12 mouse cellular contexts compared by ENCODE assay signal in the genomic region with DNA sequence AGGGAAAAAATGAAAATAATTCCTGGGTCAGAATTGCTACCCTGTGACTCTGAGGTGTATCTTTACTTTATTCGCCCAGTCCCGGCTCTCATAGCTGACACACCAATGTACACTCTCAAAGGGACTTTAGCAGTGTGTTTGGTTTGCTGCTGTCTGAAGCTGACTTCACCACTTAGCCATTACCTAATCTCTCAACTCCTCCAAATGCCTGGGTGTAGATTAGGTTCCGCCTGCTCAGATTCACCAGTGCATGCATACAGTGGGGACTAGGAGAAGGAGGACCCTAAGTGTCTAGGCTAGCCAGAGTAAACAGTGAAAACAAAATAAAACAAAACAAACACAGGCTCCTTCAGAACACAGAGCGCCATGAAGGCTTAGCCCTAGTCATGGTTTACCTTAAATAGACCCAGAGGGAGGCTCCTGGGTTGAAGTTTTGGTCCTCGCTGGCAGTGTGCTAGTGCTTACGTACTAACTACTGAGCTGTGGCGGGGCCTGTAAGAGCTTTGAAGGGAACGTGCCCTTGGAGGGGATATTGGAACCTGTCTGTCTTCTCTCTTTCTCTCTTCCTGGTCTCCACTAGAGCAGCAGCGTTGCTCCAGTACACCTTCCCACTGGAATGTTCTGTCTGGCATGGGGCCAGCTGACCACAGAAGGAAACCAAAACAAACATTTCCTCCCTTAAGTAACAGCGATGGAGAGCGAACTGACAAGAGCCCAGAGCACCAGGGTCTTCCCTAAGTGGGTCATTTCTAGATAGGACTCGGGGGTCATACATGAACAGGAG. TPM values are rescaled to one million over a fixed set of nuclear protein-coding genes. Genes with fewer than 3 reads are reported as not detected.
DNase-seq lines count a peak whose midpoint lies in the region; ATAC-seq and TF ChIP-seq lines count a peak whose summit lies in the region.
"Had no signal": no experiment of that assay in that cellular context is flagged by ENCODE, and none has a peak within 500 bp of the region (broad histone marks: within the 10 kb centered on the region; RNA-seq: fewer than 3 reads in every experiment).

No protein-coding gene starts in this region.

- H3K9ac ChIP-seq in heart, postnatal 0 days (replicated peaks; ENCODE audit: low read depth, low read length): no peak overlapping the region
- H3K9ac ChIP-seq in stomach, postnatal 0 days (ENCODE audit: low read length): no peak overlapping the region
- H3K9ac ChIP-seq: liver, embryonic 13.5 days had no signal

- peak; percentile 57 for DNase-seq in testis, postnatal 10 days (ENCODE audit: low spot score)
- no peak for DNase-seq in testis, postnatal 14 days (ENCODE audit: low spot score)
- DNase-seq in heart, postnatal 0 days (ENCODE audit: low spot score): peak; percentile 21
- DNase-seq in large intestine, adult 2 months (ENCODE audit: low read depth, low spot score): peak; percentile 47
- DNase-seq in stomach, postnatal 0 days (ENCODE audit: low spot score): peak; percentile 76
- no peak for DNase-seq in left cerebral cortex, adult 2 months (ENCODE audit: extremely low spot score in 1 of 2, low spot score in 2 of 2)
- no peak for DNase-seq in natural killer cell, adult 2 months (ENCODE audit: low spot score in 2 of 2)
- no peak for DNase-seq in neural tube, embryonic 10.5 days (ENCODE audit: extremely low spot score, low spot score)
- DNase-seq: layer of hippocampus, adult 9-11 months; liver, embryonic 13.5 days; right cerebral cortex, postnatal 25 days; thymus, postnatal 4 days had no signal

- H3K4me3 ChIP-seq in heart, postnatal 0 days (ENCODE audit: low read depth, low read length): no peak overlapping the region
- H3K4me3 ChIP-seq in stomach, postnatal 0 days (ENCODE audit: low read depth, low read length): no peak overlapping the region
- H3K4me3 ChIP-seq in left cerebral cortex, adult 2 months: no peak overlapping the region
- H3K4me3 ChIP-seq: liver, embryonic 13.5 days had no signal

- WGBS in heart, postnatal 0 days: 35% methylated on average over 12 of the region's 12 CpGs
- WGBS in large intestine, adult 2 months: 22% methylated on average over 12 of the region's 12 CpGs
- WGBS in stomach, postnatal 0 days: 39% methylated on average over 12 of the region's 12 CpGs

- no peak for TF ChIP-seq EP300 in heart, postnatal 0 days (IDR thresholded peaks at IDR 0.05; ENCODE audit: low read depth)
- no peak for TF ChIP-seq EP300 in stomach, postnatal 0 days (optimal IDR thresholded peaks at IDR 0.05)

- no peak for ATAC-seq in heart, postnatal 0 days (ENCODE audit: insufficient read depth, low read depth)
- peak; percentile 83 for ATAC-seq in stomach, postnatal 0 days (ENCODE audit: low FRiP score, low TSS enrichment)

- H3K4me2 ChIP-seq in heart, postnatal 0 days (ENCODE audit: low read depth, low read length): 0 out of 2 replicates have a peak overlapping the region, but pooled peaks have one; percentile 10
- no peak overlapping the region for H3K4me2 ChIP-seq in stomach, postnatal 0 days (replicated peaks; ENCODE audit: low read depth)
- H3K4me2 ChIP-seq: liver, embryonic 13.5 days had no signal

- H3K27me3 ChIP-seq in heart, postnatal 0 days (ENCODE audit: control insufficient read depth, insufficient read depth, low read length): no peaks in the 10 kb centered on the region
- no peaks in the 10 kb centered on the region for H3K27me3 ChIP-seq in stomach, postnatal 0 days (ENCODE audit: control insufficient read depth, insufficient read depth, low read length)
- H3K27me3 ChIP-seq: liver, embryonic 13.5 days had no signal

- TF ChIP-seq CTCF in heart, postnatal 0 days (IDR thresholded peaks at IDR 0.05; ENCODE audit: low read depth): no peak
- TF ChIP-seq CTCF in stomach, postnatal 0 days (IDR thresholded peaks at IDR 0.05; ENCODE audit: low read depth): no peak
- no peak for TF ChIP-seq CTCF in left cerebral cortex, adult 2 months (IDR thresholded peaks at IDR 0.05)

- H3K4me1 ChIP-seq in heart, postnatal 0 days (ENCODE audit: control insufficient read depth, insufficient read depth): 0 out of 2 replicates have a peak, but pooled peaks cover 7% of the 10 kb centered on the region
- H3K4me1 ChIP-seq in stomach, postnatal 0 days (replicated peaks; ENCODE audit: control insufficient read depth, insufficient read depth): 0 out of 2 replicates have a peak, but pooled peaks cover 6% of the 10 kb centered on the region

- intact Hi-C loops in left cerebral cortex, adult 2 months (cut with DNase I): no loop called here

- H3K9me3 ChIP-seq in heart, postnatal 0 days (replicated peaks; ENCODE audit: control insufficient read depth, low read length): no peaks in the 10 kb centered on the region
- H3K9me3 ChIP-seq in stomach, postnatal 0 days (ENCODE audit: control insufficient read depth, low read length): no peaks in the 10 kb centered on the region
- H3K9me3 ChIP-seq: liver, embryonic 13.5 days had no signal

- peak overlapping the region; percentile 43 for H3K27ac ChIP-seq in heart, postnatal 0 days (ENCODE audit: low read depth)
- peak overlapping the region; percentile 85 for H3K27ac ChIP-seq in stomach, postnatal 0 days (replicated peaks)
- H3K27ac ChIP-seq in left cerebral cortex, adult 2 months: no peak overlapping the region
- H3K27ac ChIP-seq: liver, embryonic 13.5 days had no signal

- no peaks in the 10 kb centered on the region for H3K36me3 ChIP-seq in heart, postnatal 0 days (replicated peaks; ENCODE audit: control insufficient read depth, insufficient read depth, low read length)
- no peaks in the 10 kb centered on the region for H3K36me3 ChIP-seq in stomach, postnatal 0 days (ENCODE audit: control insufficient read depth, insufficient read depth, low read length)
- H3K36me3 ChIP-seq: liver, embryonic 13.5 days had no signal

RNA-seq across cellular contexts. Expression of gene Ttc39b, which starts 16.2 kb away (rescaled TPM):
- total RNA-seq in heart, postnatal 0 days (2014; rRNA removed; ENCODE audit: low replicate concordance): 2.9 and 4.3 TPM in 2 replicates
- 3.0 and 4.1 TPM in 2 replicates for polyA plus RNA-seq in heart, postnatal 0 days (2015; fragmentation: Nextera tagmentation; extraction: Ambion mirVana)
- 2.7 and 5.4 TPM in 2 replicates for polyA plus RNA-seq in large intestine, adult 2 months (2012; rRNA removed)
- polyA plus RNA-seq in stomach, postnatal 0 days (2015; fragmentation: Nextera tagmentation; extraction: Ambion mirVana): 14.0 and 15.7 TPM in 2 replicates
- total RNA-seq in left cerebral cortex, adult 2 months (2021): 10 to 100 TPM; 65.1 to 66.7 TPM

Comparison
In these comparisons a context has a peak if more than half of its experiments do, and no peak if none do; other contexts are left out.
1. DNase-seq: peak in testis, postnatal 10 days (single experiment), heart, postnatal 0 days (single experiment), large intestine, adult 2 months (single experiment) and stomach, postnatal 0 days (single experiment); none in testis, postnatal 14 days (single experiment), left cerebral cortex, adult 2 months (0 of 2), natural killer cell, adult 2 months (0 of 2) and neural tube, embryonic 10.5 days (single experiment).